Mouse (Mus musculus) MEL (cell line): Measurements from ENCODE around the gene Cfi. TPM values are rescaled to one million over a fixed set of nuclear protein-coding genes. Genes with fewer than 3 reads are reported as not detected.

Source experiments
- DNase-seq: peaks from one replicate; pipeline ENCODE4 v3.0.0; 2011; ENCODE audit warnings: low read depth, low spot score
- H3K27ac ChIP-seq: 2 replicates; pipeline ENCODE4 v1.5.1; 2012; ENCODE audit warnings: low read depth, mild to moderate bottlenecking, control low read depth, low read length, moderate library complexity; ENCODE audit not compliant: control insufficient read depth
- H3K27me3 ChIP-seq, 2 experiments: fragments of 150-350 bp in 1 of 2; sonication (generic) in 1 of 2; 2 replicates each; pipeline ENCODE4 v1.6.1; 2012; ENCODE audit warnings: low read length in 2 of 2, mild to moderate bottlenecking in 2 of 2, improper control_type of control experiment in 1 of 2, moderate library complexity in 1 of 2; ENCODE audit not compliant: insufficient read depth in 2 of 2, control insufficient read depth in 1 of 2
- H3K36me3 ChIP-seq, 2 experiments: 2 replicates each; pipeline ENCODE4 v1.6.1; 2012 to 2014; ENCODE audit warnings: low read length in 2 of 2, improper control_type of control experiment in 1 of 2, inconsistent platforms in 1 of 2, mild to moderate bottlenecking in 1 of 2; ENCODE audit not compliant: insufficient read depth in 2 of 2, control insufficient read depth in 1 of 2
- H3K4me1 ChIP-seq, 2 experiments: fragments of 150-350 bp in 1 of 2; sonication (generic) in 1 of 2; 2 replicates each; pipeline ENCODE4 v1.6.1; 2012; ENCODE audit warnings: low read length in 2 of 2, improper control_type of control experiment in 1 of 2, mild to moderate bottlenecking in 1 of 2; ENCODE audit not compliant: insufficient read depth in 2 of 2, control insufficient read depth in 1 of 2
- H3K4me3 ChIP-seq, 2 experiments: fragments of 150-350 bp in 1 of 2; sonication (generic) in 1 of 2; 2 replicates each; pipeline ENCODE4 v1.5.1; 2012; ENCODE audit warnings: low read depth in 2 of 2, low read length in 2 of 2, mild to moderate bottlenecking in 2 of 2, moderate library complexity in 2 of 2, control low read depth in 1 of 2, improper control_type of control experiment in 1 of 2; ENCODE audit not compliant: control insufficient read depth in 1 of 2, insufficient read depth in 1 of 2
- H3K79me2 ChIP-seq: 2 replicates; pipeline ENCODE4 v1.6.1; 2012; ENCODE audit warnings: mild to moderate bottlenecking, low read length, moderate library complexity; ENCODE audit not compliant: control insufficient read depth, poor library complexity, insufficient read depth
- H3K9ac ChIP-seq: 2 replicates; pipeline ENCODE4 v1.6.1; 2012; ENCODE audit warnings: low read depth, mild to moderate bottlenecking, control low read depth, low read length, moderate library complexity; ENCODE audit not compliant: control insufficient read depth, poor library complexity, severe bottlenecking
- H3K9me3 ChIP-seq: fragments of 150-350 bp; sonication (generic); replicated peaks from 2 replicates; pipeline ENCODE4 v1.6.1; 2012; ENCODE audit warnings: mild to moderate bottlenecking, low read length, improper control_type of control experiment, moderate library complexity; ENCODE audit not compliant: insufficient read depth
- BHLHE40 ChIP-seq: IDR thresholded peaks from 2 replicates; pipeline ENCODE4 v1.6.1; 2012; ENCODE audit warnings: low read depth, mild to moderate bottlenecking, inconsistent platforms, low read length, improper control_type of control experiment, borderline replicate concordance
- EP300 ChIP-seq, 2 experiments: IDR thresholded peaks; 2 replicates each; pipeline ENCODE4 v1.6.1; 2011; ENCODE audit warnings: improper control_type of control experiment in 2 of 2, low read length in 2 of 2, low read depth in 1 of 2, mild to moderate bottlenecking in 1 of 2
- ETS1 ChIP-seq: IDR thresholded peaks from 2 replicates; pipeline ENCODE4 v1.6.1; 2012; ENCODE audit warnings: low read depth, mild to moderate bottlenecking, inconsistent platforms, low read length, improper control_type of control experiment, moderate library complexity
- GATA1 ChIP-seq: IDR thresholded peaks from 2 replicates; pipeline ENCODE4 v1.6.1; 2011; ENCODE audit warnings: low read depth, low read length, improper control_type of control experiment
- JUND ChIP-seq: IDR thresholded peaks from 2 replicates; pipeline ENCODE4 v1.6.1; 2011; ENCODE audit warnings: low read depth, mild to moderate bottlenecking, improper control_type of control experiment, low read length
- MAFK ChIP-seq: IDR thresholded peaks from 2 replicates; pipeline ENCODE4 v1.6.1; 2011; ENCODE audit warnings: low read depth, mild to moderate bottlenecking, low read length, improper control_type of control experiment, borderline replicate concordance
- MYB ChIP-seq: IDR thresholded peaks from 2 replicates; pipeline ENCODE4 v1.6.1; 2011; ENCODE audit warnings: mild to moderate bottlenecking, low read depth, low read length, improper control_type of control experiment
- NELFE ChIP-seq: IDR thresholded peaks from 2 replicates; pipeline ENCODE4 v1.6.1; 2011; ENCODE audit warnings: low read depth, low read length, improper control_type of control experiment
- POLR2AphosphoS2 ChIP-seq: IDR thresholded peaks from 2 replicates; pipeline ENCODE4 v1.6.1; 2011; ENCODE audit warnings: low read length, improper control_type of control experiment
- RCOR1 ChIP-seq: IDR thresholded peaks from 2 replicates; pipeline ENCODE4 v1.6.1; 2012; ENCODE audit warnings: low read depth, mild to moderate bottlenecking, inconsistent platforms, low read length, improper control_type of control experiment
- TBP ChIP-seq: IDR thresholded peaks from 2 replicates; pipeline ENCODE4 v1.8.0; 2011; ENCODE audit warnings: low read depth, low read length, improper control_type of control experiment
- ZMIZ1 ChIP-seq: IDR thresholded peaks from 2 replicates; pipeline ENCODE4 v1.6.1; 2012; ENCODE audit warnings: low read depth, mild to moderate bottlenecking, inconsistent platforms, low read length, improper control_type of control experiment, moderate library complexity
- polyA plus RNA-seq, 2 experiments: library from polyadenylated mRNA; stranded (reverse) in 1 of 2; unstranded in 1 of 2; fragments of >175 nt in 1 of 2; fragments of >200 nt in 1 of 2; gene quantifications; 2 replicates each; pipeline versions ENCODE4 v1.2.1 to v1.2.4; 2012; ENCODE audit warnings: low replicate concordance in 2 of 2, low read depth in 1 of 2; ENCODE audit not compliant: insufficient read length in 2 of 2, insufficient read depth in 1 of 2, missing spikeins in 1 of 2
- total RNA-seq: library from RNA; depleted of rRNA; stranded (reverse); fragments of 300-350 nt; gene quantifications from 2 replicates; pipeline ENCODE4 v1.2.3, GENCODE M21; 2012

Cfi gene
- total and polyA plus RNA-seq, 3 experiments: 0.06 TPM; not detected in 2

DNA sequence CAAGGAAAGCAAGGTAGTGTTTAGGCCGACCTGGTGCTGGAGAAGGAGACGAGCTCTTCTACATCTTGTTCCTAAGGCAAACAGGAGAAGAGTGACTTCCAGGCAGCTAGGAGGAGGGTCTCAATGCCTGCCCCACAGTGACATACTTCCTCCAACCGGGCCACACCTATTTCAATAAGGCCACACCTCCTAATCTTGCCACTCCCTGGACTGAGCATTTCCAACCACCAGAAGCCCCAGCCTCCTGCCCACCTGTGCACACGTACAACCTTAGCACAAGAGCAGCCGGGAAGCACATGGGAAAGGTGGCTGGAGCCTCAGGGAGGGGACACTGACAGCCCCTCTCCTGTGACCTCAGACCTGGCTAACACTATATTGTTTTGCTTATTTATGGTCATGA is 56.3 kb downstream of the Cfi start:
- no peaks in the 10 kb centered on the region for H3K4me1 ChIP-seq
- no peak for TF ChIP-seq GATA1
- TF ChIP-seq EP300 (IDR thresholded peaks at IDR 0.05; ENCODE audit: low read depth in 1 of 2, low read length in 2 of 2): no peak
- no peak for TF ChIP-seq TBP
- TF ChIP-seq JUND: no peak
- H3K27ac ChIP-seq: no peak overlapping the region
- no peak overlapping the region for H3K9ac ChIP-seq
- H3K27me3 ChIP-seq: no peaks in the 10 kb centered on the region
- peak; percentile 21 for DNase-seq
- no peaks in the 10 kb centered on the region for H3K9me3 ChIP-seq
- H3K36me3 ChIP-seq: peaks cover 0 to 23% of the 10 kb centered on the region in 2 experiments; a peak in 2 of 4 replicates
- no peak overlapping the region for H3K4me3 ChIP-seq
- no peaks in the 10 kb centered on the region for H3K79me2 ChIP-seq

DNA sequence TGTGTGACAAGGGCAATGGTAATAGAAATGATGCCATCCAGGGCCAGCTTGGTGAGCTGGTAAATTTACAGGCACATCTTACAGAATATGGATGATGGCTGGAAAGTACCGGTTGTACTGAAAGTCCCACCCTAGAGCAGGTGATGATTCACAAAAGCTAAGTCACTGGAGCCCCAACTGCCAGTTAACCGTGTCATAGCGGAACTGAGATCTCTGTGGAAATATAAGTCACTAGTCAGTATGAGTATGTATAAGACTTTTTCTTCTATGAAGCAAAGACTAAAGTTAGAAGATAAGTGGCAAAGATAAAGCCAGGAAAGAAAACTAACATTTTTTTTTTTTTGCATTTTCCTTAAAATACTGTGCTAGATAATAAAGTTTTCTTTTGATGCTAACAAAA is 57.5 kb downstream of the Cfi start:
- no peak for TF ChIP-seq NELFE
- no peak for TF ChIP-seq MAFK
- no peak for TF ChIP-seq RCOR1
- TF ChIP-seq ZMIZ1: no peak
- TF ChIP-seq MYB: no peak
- TF ChIP-seq ETS1: no peak
- Histone ChIP-seq H3K27me3 (no peaks in the 10 kb centered on the region), H3K4me1 (no peaks in the 10 kb centered on the region), H3K4me3 (no peak overlapping the region), H3K79me2 (no peaks in the 10 kb centered on the region), H3K9ac (no peak overlapping the region), H3K36me3 (peaks cover 0 to 20% of the 10 kb centered on the region in 2 experiments; a peak in 2 of 4 replicates), H3K9me3 (no peaks in the 10 kb centered on the region), H3K27ac (no peak overlapping the region)
- no peak for DNase-seq

DNA sequence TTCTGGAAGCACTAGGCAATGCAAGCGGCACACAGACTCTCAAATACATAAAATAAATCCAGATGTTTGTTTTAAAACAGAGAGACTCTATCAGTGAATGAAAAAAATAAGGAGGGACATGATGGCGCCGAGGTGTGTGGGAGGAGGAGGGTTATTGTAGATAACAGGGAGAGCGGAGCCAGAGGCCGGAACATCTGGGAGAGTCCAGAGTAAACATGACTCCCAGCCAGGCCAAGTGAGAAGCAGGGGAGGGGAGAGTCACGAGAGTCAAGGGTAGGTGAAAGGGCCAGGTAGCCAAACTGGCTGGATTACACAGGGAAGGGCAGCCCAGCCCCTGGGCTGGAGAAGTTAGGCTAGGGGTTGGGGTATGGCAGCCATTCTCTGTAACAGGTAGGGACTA is 60.9 kb downstream of the Cfi start:
- Histone ChIP-seq H3K4me3 (no peak overlapping the region), H3K9ac (no peak overlapping the region), H3K79me2 (no peaks in the 10 kb centered on the region), H3K9me3 (no peaks in the 10 kb centered on the region), H3K27ac (no peak overlapping the region), H3K4me1 (peaks cover 0 to 7% of the 10 kb centered on the region in 2 experiments; a peak in 1 of 4 replicates), H3K27me3 (no peaks in the 10 kb centered on the region), H3K36me3 (peaks cover 0 to 11% of the 10 kb centered on the region in 2 experiments; a peak in 2 of 4 replicates)
- TF ChIP-seq POLR2AphosphoS2 (0 out of 2 replicates have a peak, but pooled peaks have one; percentile 50), BHLHE40 (no peak)
- no peak for DNase-seq
